Mouse (Mus musculus) adrenal gland, postnatal 10 days (tissue): ENCODE measurements around the gene Gpd2. TPM values are rescaled to one million over a fixed set of nuclear protein-coding genes. Genes with fewer than 3 reads are reported as not detected.

Experiments
- DNase-seq: peaks from one replicate; pipeline ENCODE4 v3.0.0; 2021; ENCODE audit warnings: mixed read lengths
- total RNA-seq, 2 experiments: library from RNA; stranded (reverse); gene quantifications; 2 replicates each; pipeline ENCODE4 v1.2.3; 2021

The Gpd2 gene
- total RNA-seq, 2 experiments from 2014 or later = 164 to 188 TPM

GRCm38 (mm10) chr2:57250113-57250512 lies 12.7 kb downstream of the Gpd2 start:
- no peak for DNase-seq

GRCm38 (mm10) chr2:57251636-57252317 lies 14.3 kb downstream of the Gpd2 start:
- no peak for DNase-seq

- DNase-seq = peak; percentile 49
Observed at GRCm38 (mm10) chr2:57252542-57253301, 15.3 kb downstream of the Gpd2 start.

DNA sequence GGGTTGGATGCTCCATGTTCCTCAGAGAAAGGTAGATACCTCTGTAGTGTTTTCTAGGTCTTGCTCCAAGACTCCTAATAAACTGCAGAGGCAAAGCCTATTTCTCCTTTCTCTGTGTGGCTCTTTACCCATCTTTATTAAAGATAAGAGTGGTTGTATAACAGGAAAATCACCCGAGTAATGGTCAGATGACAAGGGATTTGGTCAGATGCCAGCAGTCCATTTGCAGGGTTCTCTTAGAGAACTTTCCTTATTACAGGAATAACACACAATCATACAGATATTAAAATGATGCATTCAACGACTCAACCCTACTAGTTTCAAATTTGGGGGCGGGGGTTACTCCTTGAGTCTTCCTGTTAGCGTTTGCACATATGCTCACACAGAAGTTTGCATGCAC lies 16.8 kb downstream of the Gpd2 start:
- DNase-seq = peak; percentile 32

- DNase-seq = peak; percentile 33
Observed at GRCm38 (mm10) chr2:57255153-57255670, 17.8 kb downstream of the Gpd2 start.

GRCm38 (mm10) chr2:57255836-57256235 lies 18.4 kb downstream of the Gpd2 start:
- DNase-seq = no peak

GRCm38 (mm10) chr2:57256459-57256858 lies 19.0 kb downstream of the Gpd2 start:
- DNase-seq = no peak

- DNase-seq = no peak
Observed at GRCm38 (mm10) chr2:57261286-57262077, 24.0 kb downstream of the Gpd2 start.

DNA sequence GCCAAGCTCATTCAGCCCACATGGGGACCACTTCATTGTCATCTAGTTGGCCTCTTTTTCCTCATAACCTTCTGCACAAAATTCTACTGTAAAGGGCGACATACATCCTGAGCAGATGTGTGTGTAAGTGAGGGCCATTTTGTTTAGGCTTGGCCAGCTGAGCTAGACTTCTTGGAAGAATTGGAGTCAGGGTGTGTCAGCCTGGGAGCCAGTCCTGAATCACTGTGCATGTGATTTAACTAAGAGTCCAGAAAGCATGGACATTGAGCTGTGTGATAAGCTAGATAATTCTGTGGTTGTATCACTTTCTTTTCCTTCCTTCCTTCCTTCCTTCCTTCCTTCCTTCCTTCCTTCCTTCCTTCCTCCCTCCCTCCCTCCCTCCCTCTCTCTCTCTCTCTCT lies 26.0 kb downstream of the Gpd2 start:
- DNase-seq = no peak

DNA sequence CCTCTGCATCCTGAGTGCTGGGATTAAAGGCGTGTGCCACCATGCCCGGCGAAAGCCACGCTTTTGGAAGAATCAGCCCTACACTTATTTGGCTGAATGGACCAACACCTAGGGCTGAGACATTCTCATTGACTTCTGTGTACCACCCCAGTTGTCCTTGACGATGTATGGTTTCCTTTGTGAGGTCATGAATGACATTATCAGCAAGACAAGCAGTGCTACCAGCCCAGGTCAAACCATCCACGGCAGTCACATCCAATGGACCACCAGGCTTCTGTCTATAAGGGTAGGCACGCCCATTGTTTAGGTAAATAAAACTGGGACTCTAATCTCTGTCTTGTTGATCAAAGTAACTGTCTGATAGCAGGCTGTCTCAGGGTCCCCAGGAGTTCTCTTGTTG lies 27.5 kb downstream of the Gpd2 start:
- no peak for DNase-seq

GRCm38 (mm10) chr2:57266679-57267393 lies 29.4 kb downstream of the Gpd2 start:
- DNase-seq = no peak

DNA sequence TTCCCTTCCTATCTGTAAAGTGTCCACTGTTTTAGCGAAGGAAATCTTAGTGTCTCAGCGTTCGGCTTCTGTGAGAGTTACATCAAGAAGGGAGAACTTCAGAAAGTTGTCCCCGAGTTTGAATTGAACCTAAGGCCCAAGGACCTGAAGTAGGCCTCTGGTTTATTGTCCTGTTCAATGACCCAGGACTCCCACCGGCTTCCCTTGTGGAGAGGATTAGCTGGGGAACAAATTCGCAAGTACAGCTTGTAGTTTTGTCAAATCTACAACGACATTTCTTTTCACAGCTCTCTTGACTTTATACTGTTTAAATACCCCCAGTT lies 29.9 kb downstream of the Gpd2 start:
- no peak for DNase-seq

GRCm38 (mm10) chr2:57267896-57268295 lies 30.5 kb downstream of the Gpd2 start:
- no peak for DNase-seq

GRCm38 (mm10) chr2:57268839-57269238 lies 31.4 kb downstream of the Gpd2 start:
- DNase-seq = no peak

GRCm38 (mm10) chr2:57269690-57270435 lies 32.4 kb downstream of the Gpd2 start:
- DNase-seq = no peak

- no peak for DNase-seq
Observed at GRCm38 (mm10) chr2:57280190-57280723, 42.8 kb downstream of the Gpd2 start.

GRCm38 (mm10) chr2:57283791-57284190 lies 46.4 kb downstream of the Gpd2 start:
- DNase-seq = no peak

DNA sequence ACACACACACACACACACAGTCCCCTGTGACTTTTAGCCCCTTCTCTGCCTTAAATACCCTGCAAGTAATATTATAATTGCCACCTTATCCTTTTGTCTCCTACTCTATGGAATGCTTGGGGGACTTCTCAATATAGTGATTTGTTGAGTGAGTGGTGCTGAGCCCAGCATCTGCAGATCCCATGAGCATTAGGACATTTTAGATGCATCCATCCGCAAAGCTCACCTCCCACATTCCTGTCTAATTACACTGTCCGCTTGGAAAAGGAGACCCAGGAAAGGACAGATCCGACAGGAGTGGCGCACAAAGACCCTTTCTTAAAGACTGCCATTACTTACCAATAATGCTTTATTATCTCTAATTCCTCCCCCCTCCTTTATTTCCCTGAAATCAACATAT lies 47.8 kb downstream of the Gpd2 start:
- no peak for DNase-seq

DNA sequence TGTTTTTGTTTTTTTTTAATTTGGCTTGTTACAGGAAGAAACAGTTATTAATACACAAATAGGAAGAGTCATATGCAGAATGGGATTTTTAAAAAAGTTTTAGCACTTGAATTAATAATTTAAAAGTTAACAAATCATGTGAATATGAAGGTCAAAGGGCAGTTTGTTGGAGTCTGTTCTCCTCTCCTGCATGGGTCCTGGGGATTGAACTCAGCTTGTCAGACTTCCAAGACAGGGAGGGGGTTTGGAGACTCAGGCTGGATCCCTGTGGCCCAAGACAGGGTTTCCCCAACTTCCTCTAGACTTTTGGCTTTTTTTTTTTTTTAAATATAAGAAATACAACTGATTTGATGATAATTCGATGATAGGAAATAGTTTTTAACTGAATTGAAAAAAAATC lies 50.6 kb downstream of the Gpd2 start:
- DNase-seq = no peak

GRCm38 (mm10) chr2:57293571-57293970 lies 56.1 kb downstream of the Gpd2 start:
- DNase-seq = no peak

GRCm38 (mm10) chr2:57296069-57296468 lies 58.6 kb downstream of the Gpd2 start:
- no peak for DNase-seq
